Mouse (Mus musculus) cerebellum, adult 2 months (tissue): Measurements from ENCODE around the gene Fbxl19.

Experiments
- CTCF ChIP-seq: fragments of 200-500 bp; IDR thresholded peaks from 2 replicates; pipeline ENCODE4 v1.5.1; 2011; ENCODE audit warnings: low read depth, mild to moderate bottlenecking, control low read depth, low read length, moderate library complexity, borderline replicate concordance; ENCODE audit not compliant: insufficient read depth
- POLR2A ChIP-seq: fragments of 200-500 bp; IDR thresholded peaks from 2 replicates; pipeline ENCODE4 v1.6.1; 2011; ENCODE audit warnings: low read length, control low read depth, borderline replicate concordance; ENCODE audit not compliant: insufficient read depth

DNA sequence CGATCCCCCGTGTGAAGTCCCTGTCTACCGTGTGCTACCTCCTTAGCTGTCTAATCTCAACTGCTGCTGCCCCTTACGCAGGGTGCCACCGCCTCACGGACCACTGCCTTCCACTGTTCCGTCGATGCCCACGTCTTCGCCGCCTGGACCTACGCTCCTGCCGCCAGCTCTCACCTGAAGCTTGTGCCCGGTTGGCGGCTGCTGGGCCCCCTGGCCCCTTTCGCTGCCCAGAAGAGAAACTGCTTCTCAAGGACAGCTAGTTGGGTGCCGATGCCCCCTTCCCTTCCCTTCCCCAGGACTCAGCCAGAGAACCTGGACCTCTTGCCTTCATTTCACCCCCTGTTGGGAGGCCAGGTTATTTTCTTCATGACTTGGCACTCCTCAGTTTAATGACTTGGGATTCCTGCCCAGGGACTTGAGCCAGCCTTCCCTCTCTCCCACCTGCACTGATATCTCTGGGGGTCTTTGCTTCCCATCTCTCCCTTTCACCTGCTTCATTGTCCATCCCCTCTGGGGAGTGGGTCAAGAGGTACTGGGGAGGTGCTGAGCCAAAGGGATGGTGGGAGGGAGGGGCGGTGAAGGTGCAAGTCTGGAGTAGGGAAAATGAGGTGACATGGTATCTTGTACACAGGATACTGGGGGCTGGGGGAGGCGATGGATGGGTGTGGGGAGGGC, 23.5 kb downstream of the Fbxl19 start:
- TF ChIP-seq CTCF, result no peak
- TF ChIP-seq POLR2A, result no peak
